Mouse (Mus musculus) cerebellum, adult 2 months (tissue): ENCODE results near the gene Wdr91.

Experiments used
- CTCF ChIP-seq: fragments of 200-500 bp; IDR thresholded peaks from 2 replicates; pipeline ENCODE4 v1.5.1; 2011; ENCODE audit warnings: low read depth, mild to moderate bottlenecking, control low read depth, low read length, moderate library complexity, borderline replicate concordance; ENCODE audit not compliant: insufficient read depth
- POLR2A ChIP-seq: fragments of 200-500 bp; IDR thresholded peaks from 2 replicates; pipeline ENCODE4 v1.6.1; 2011; ENCODE audit warnings: low read length, control low read depth, borderline replicate concordance; ENCODE audit not compliant: insufficient read depth

- no peak for TF ChIP-seq POLR2A
- TF ChIP-seq CTCF: no peak
These were observed 33.9 kb downstream of the Wdr91 start for GRCm38 (mm10) chr6:34876835-34877156.
